Mouse (Mus musculus) neural tube, embryonic 11.5 days (tissue): ENCODE data around the gene Rnf43. TPM values are rescaled to one million over a fixed set of nuclear protein-coding genes. Genes with fewer than 3 reads are reported as not detected.

ENCODE experiments used
- ATAC-seq: fragments of 200-750 bp; cut with Nextera tagmentation; 2 replicates; pipeline ENCODE4 v1.8.0; 2017; ENCODE audit warnings: moderate number of reproducible peaks, mild to moderate bottlenecking, moderate TSS enrichment, moderate library complexity; ENCODE audit not compliant: insufficient read depth, low FRiP score, low TSS enrichment
- DNase-seq: peaks from one replicate; pipeline ENCODE4 v3.0.0-alpha.2; 2015; ENCODE audit warnings: low spot score
- H3K27ac ChIP-seq: fragments of 300-500 bp; sonication (generic); 2 replicates; pipeline ENCODE4 v1.5.1; 2014; ENCODE audit warnings: low read depth, mild to moderate bottlenecking, low read length
- H3K27me3 ChIP-seq: fragments of 300-500 bp; sonication (generic); 2 replicates; pipeline ENCODE4 v1.6.1; 2014; ENCODE audit warnings: mild to moderate bottlenecking, low read length, mixed read lengths; ENCODE audit not compliant: control insufficient read depth, insufficient read depth
- H3K36me3 ChIP-seq: fragments of 300-500 bp; sonication (generic); 2 replicates; pipeline ENCODE4 v1.6.1; 2014; ENCODE audit warnings: mild to moderate bottlenecking, low read length, moderate library complexity, mixed read lengths; ENCODE audit not compliant: control insufficient read depth, insufficient read depth
- H3K4me1 ChIP-seq: fragments of 300-500 bp; sonication (generic); 2 replicates; pipeline ENCODE4 v1.6.1; 2014; ENCODE audit warnings: low read length, mixed read lengths; ENCODE audit not compliant: control insufficient read depth, insufficient read depth
- H3K4me2 ChIP-seq: fragments of 300-500 bp; sonication (generic); 2 replicates; pipeline ENCODE4 v1.6.1; 2014; ENCODE audit warnings: low read depth, mild to moderate bottlenecking, moderate library complexity
- H3K4me3 ChIP-seq: fragments of 300-500 bp; sonication (generic); 2 replicates; pipeline ENCODE4 v1.5.1; 2014; ENCODE audit warnings: low read depth, low read length
- H3K9ac ChIP-seq: fragments of 300-500 bp; sonication (generic); 2 replicates; pipeline ENCODE4 v1.6.1; 2014; ENCODE audit warnings: mild to moderate bottlenecking, low read length
- H3K9me3 ChIP-seq: fragments of 300-500 bp; sonication (generic); 2 replicates; pipeline ENCODE4 v1.6.1; 2016; ENCODE audit warnings: low read length; ENCODE audit not compliant: control insufficient read depth
- WGBS: fragments of 180-500 bp; shearing (Covaris S2); extraction: QIAGEN DNeasy Blood & Tissue Kit; methylation state at CpG from one replicate; pipeline ENCODE4 v1.1.7; 2014; 5-methylcytosine and 5-hydroxymethylcytosine counted together
- polyA plus RNA-seq: library from polyadenylated mRNA; unstranded; fragments of >200 nt; fragmentation: Nextera tagmentation; extraction: Ambion mirVana; gene quantifications from 2 replicates; pipeline ENCODE4 v1.2.1, GENCODE M21; 2014

Gene Rnf43
- 0.64 and 1.2 TPM in 2 replicates for polyA plus RNA-seq

- no peak within 1 kb of the TSS for H3K9ac ChIP-seq
- 0% methylated on average over 8 of the region's 8 CpGs for WGBS
- DNase-seq (peak; percentile 83), ATAC-seq (no peak)
- no peaks in the 10 kb centered on the region for H3K36me3 ChIP-seq
- H3K4me2 ChIP-seq = peak within 1 kb of the TSS; percentile 40
- H3K4me1 ChIP-seq = no peaks in the 10 kb centered on the region; the same call in 1 of the 2 replicates
- 0 out of 2 replicates have a peak, but pooled peaks cover 4% of the 10 kb centered on the region for H3K27me3 ChIP-seq
- H3K4me3 ChIP-seq = peak within 1 kb of the TSS; percentile 21
- H3K9me3 ChIP-seq = no peaks in the 10 kb centered on the region
- no peak within 1 kb of the TSS for H3K27ac ChIP-seq
Observed at GRCm38 (mm10) chr11:87662407-87662806, at the start of gene Rnf43. TSS of gene Rnf43 (plus strand) at chr11:87662722.

GRCm38 (mm10) chr11:87613972-87614371 lies 48.5 kb upstream of the Rnf43 start:
- Histone ChIP-seq H3K9ac (no peak overlapping the region), H3K36me3 (peaks cover 40% of the 10 kb centered on the region), H3K9me3 (no peaks in the 10 kb centered on the region), H3K4me2 (no peak overlapping the region), H3K4me3 (no peak overlapping the region), H3K27ac (no peak overlapping the region), H3K27me3 (no peaks in the 10 kb centered on the region), H3K4me1 (no peaks in the 10 kb centered on the region)
- DNase-seq = no peak
- no peak for ATAC-seq
- WGBS = 95% methylated on average over 7 of the region's 7 CpGs

- no peak for DNase-seq
- no peak overlapping the region for H3K4me2 ChIP-seq
- no peaks in the 10 kb centered on the region for H3K4me1 ChIP-seq
- H3K27me3 ChIP-seq = no peaks in the 10 kb centered on the region
- no peak overlapping the region for H3K27ac ChIP-seq
- 95% methylated on average over 5 of the region's 5 CpGs for WGBS
- H3K9me3 ChIP-seq = no peaks in the 10 kb centered on the region
- no peak overlapping the region for H3K4me3 ChIP-seq
- H3K9ac ChIP-seq = no peak overlapping the region
- ATAC-seq = no peak
- peaks cover 38% of the 10 kb centered on the region for H3K36me3 ChIP-seq
Observed at GRCm38 (mm10) chr11:87615551-87615950, 47.0 kb upstream of the Rnf43 start.

GRCm38 (mm10) chr11:87615952-87616351 lies 46.6 kb upstream of the Rnf43 start:
- no peaks in the 10 kb centered on the region for H3K27me3 ChIP-seq
- WGBS = 97% methylated on average over 2 of the region's 2 CpGs
- no peak overlapping the region for H3K9ac ChIP-seq
- no peak overlapping the region for H3K4me2 ChIP-seq
- ATAC-seq (no peak), DNase-seq (no peak)
- H3K9me3 ChIP-seq = no peaks in the 10 kb centered on the region
- H3K4me3 ChIP-seq = no peak overlapping the region
- H3K4me1 ChIP-seq = no peaks in the 10 kb centered on the region
- no peak overlapping the region for H3K27ac ChIP-seq
- H3K36me3 ChIP-seq = peaks cover 38% of the 10 kb centered on the region

GRCm38 (mm10) chr11:87616790-87617474 lies 45.6 kb upstream of the Rnf43 start, which contains the start of gene Hsf5:
TSS of gene Hsf5 (plus strand) at chr11:87617164.
- H3K27ac ChIP-seq = no peak within 1 kb of the TSS
- H3K4me2 ChIP-seq = no peak within 1 kb of the TSS
- no peak within 1 kb of the TSS for H3K9ac ChIP-seq
- 88% methylated on average over 31 of the region's 69 CpGs for WGBS
- H3K4me3 ChIP-seq = no peak within 1 kb of the TSS
- no peaks in the 10 kb centered on the region for H3K4me1 ChIP-seq
- no peaks in the 10 kb centered on the region for H3K27me3 ChIP-seq
- DNase-seq = no peak
- no peaks in the 10 kb centered on the region for H3K9me3 ChIP-seq
- H3K36me3 ChIP-seq = peaks cover 31% of the 10 kb centered on the region
- ATAC-seq = no peak

- Histone ChIP-seq H3K27ac (no peak overlapping the region), H3K36me3 (peaks cover 26% of the 10 kb centered on the region), H3K4me2 (no peak overlapping the region), H3K9me3 (no peaks in the 10 kb centered on the region), H3K4me3 (no peak overlapping the region), H3K27me3 (no peaks in the 10 kb centered on the region), H3K4me1 (no peaks in the 10 kb centered on the region), H3K9ac (no peak overlapping the region)
- DNase-seq (no peak), ATAC-seq (no peak)
- WGBS = 95% methylated on average over 27 of the region's 32 CpGs
Observed at GRCm38 (mm10) chr11:87617606-87618005, 44.9 kb upstream of the Rnf43 start.

- Histone ChIP-seq H3K4me2 (no peak overlapping the region), H3K9ac (no peak overlapping the region), H3K9me3 (no peaks in the 10 kb centered on the region), H3K36me3 (peaks cover 2% of the 10 kb centered on the region; the same call in 1 of the 2 replicates), H3K27ac (no peak overlapping the region), H3K4me1 (no peaks in the 10 kb centered on the region), H3K27me3 (no peaks in the 10 kb centered on the region), H3K4me3 (no peak overlapping the region)
- 75% methylated on average over 4 of the region's 4 CpGs for WGBS
- ATAC-seq = no peak
- DNase-seq = no peak
Observed at GRCm38 (mm10) chr11:87623160-87623559, 39.4 kb upstream of the Rnf43 start.

GRCm38 (mm10) chr11:87629859-87630258 lies 32.7 kb upstream of the Rnf43 start:
- H3K9me3 ChIP-seq = no peaks in the 10 kb centered on the region
- no peaks in the 10 kb centered on the region for H3K4me1 ChIP-seq
- no peak overlapping the region for H3K4me3 ChIP-seq
- H3K27ac ChIP-seq = no peak overlapping the region
- ATAC-seq (no peak), DNase-seq (peak; percentile 55)
- WGBS = 34% methylated on average over 10 of the region's 10 CpGs
- H3K4me2 ChIP-seq = no peak overlapping the region
- no peaks in the 10 kb centered on the region for H3K36me3 ChIP-seq
- no peak overlapping the region for H3K9ac ChIP-seq
- H3K27me3 ChIP-seq = no peaks in the 10 kb centered on the region

- Histone ChIP-seq H3K4me2 (peak overlapping the region; percentile 40), H3K27ac (no peak overlapping the region), H3K4me3 (peak overlapping the region; percentile 24), H3K36me3 (no peaks in the 10 kb centered on the region), H3K27me3 (no peaks in the 10 kb centered on the region), H3K4me1 (0 out of 2 replicates have a peak, but pooled peaks cover 2% of the 10 kb centered on the region), H3K9me3 (no peaks in the 10 kb centered on the region), H3K9ac (peak overlapping the region; percentile 55)
- ATAC-seq (no peak), DNase-seq (no peak)
- WGBS = 18% methylated on average over 2 of the region's 2 CpGs
Observed at GRCm38 (mm10) chr11:87638793-87639192, 23.7 kb upstream of the Rnf43 start.
